Mouse (Mus musculus): ENCODE measurements around the gene Srsf7.
"Not testable (repeated sequence)": the region's sequence is repeated elsewhere in the genome, so short reads cannot be mapped to it uniquely, and the experiment has no call there.

The Srsf7 gene

GRCm38 (mm10) chr17:80206671-80207581 lies at the start of gene Srsf7, which contains the start of gene Ttc39d:
TSS of gene Srsf7 (minus strand) at chr17:80207307.
TSS of gene Ttc39d (plus strand) at chr17:80207460.
- DNase-seq = peak; percentile 99

GRCm38 (mm10) chr17:80255208-80255607 lies 48.1 kb upstream of the Srsf7 start:
- DNase-seq = peak; percentile 73

- no peak for DNase-seq
Observed at GRCm38 (mm10) chr17:80254421-80254820, 47.3 kb upstream of the Srsf7 start.

- peak; percentile 26 for DNase-seq
Observed at GRCm38 (mm10) chr17:80252757-80253525, 45.8 kb upstream of the Srsf7 start.

- peak; percentile 27 for DNase-seq
Observed at GRCm38 (mm10) chr17:80243116-80243515, 36.0 kb upstream of the Srsf7 start.

GRCm38 (mm10) chr17:80241594-80241993 lies 34.5 kb upstream of the Srsf7 start:
- DNase-seq = no peak

- no peak for DNase-seq
Observed at GRCm38 (mm10) chr17:80237475-80237874, 30.4 kb upstream of the Srsf7 start.

GRCm38 (mm10) chr17:80236805-80237204 lies 29.7 kb upstream of the Srsf7 start:
- no peak for DNase-seq

GRCm38 (mm10) chr17:80235477-80235876 lies 28.4 kb upstream of the Srsf7 start:
- no peak for DNase-seq

GRCm38 (mm10) chr17:80234376-80234775 lies 27.3 kb upstream of the Srsf7 start:
- no peak for DNase-seq

GRCm38 (mm10) chr17:80233844-80234243 lies 26.7 kb upstream of the Srsf7 start:
- DNase-seq = no peak

GRCm38 (mm10) chr17:80229396-80229795 lies 22.3 kb upstream of the Srsf7 start:
- no peak for DNase-seq

GRCm38 (mm10) chr17:80225142-80225541 lies 18.0 kb upstream of the Srsf7 start:
- not testable (repeated sequence) for DNase-seq

- peak; percentile 80 for DNase-seq
Observed at GRCm38 (mm10) chr17:80224326-80225116, 17.4 kb upstream of the Srsf7 start, which contains the start of gene Gemin6. TSS of gene Gemin6 (plus strand) at chr17:80224441.

- DNase-seq = no peak
Observed at GRCm38 (mm10) chr17:80223829-80224228, 16.7 kb upstream of the Srsf7 start.

GRCm38 (mm10) chr17:80221890-80222628 lies 15.0 kb upstream of the Srsf7 start:
- no peak for DNase-seq

- no peak for DNase-seq
Observed at GRCm38 (mm10) chr17:80221202-80221601, 14.1 kb upstream of the Srsf7 start.

GRCm38 (mm10) chr17:80220131-80220530 lies 13.0 kb upstream of the Srsf7 start:
- DNase-seq = no peak

GRCm38 (mm10) chr17:80213998-80214397 lies 6.9 kb upstream of the Srsf7 start:
- not testable (repeated sequence) for DNase-seq

- DNase-seq = no peak
Observed at GRCm38 (mm10) chr17:80206301-80206670, 821 bp downstream of the Srsf7 start.

GRCm38 (mm10) chr17:80205657-80206056 lies 1.4 kb downstream of the Srsf7 start:
- no peak for DNase-seq

- no peak for DNase-seq
Observed at GRCm38 (mm10) chr17:80199160-80199778, 7.8 kb downstream of the Srsf7 start.

Data from lung, postnatal 14 days (tissue).